ENCODE assay signal across 12 mouse cellular contexts in genomic region chr2:162914519-162914918, GRCm38 (mm10). TPM values are rescaled to one million over a fixed set of nuclear protein-coding genes. Genes with fewer than 3 reads are reported as not detected.
A peak's percentile ranks its signal among the peaks of the same experiment; 100 is the strongest.
DNase-seq lines count a peak whose midpoint lies in the region; ATAC-seq and TF ChIP-seq lines count a peak whose summit lies in the region.
"Had no signal": no experiment of that assay in that cellular context is flagged by ENCODE, and none has a peak within 500 bp of the region (broad histone marks: within the 10 kb centered on the region; RNA-seq: fewer than 3 reads in every experiment).

No protein-coding gene starts in this region.

- no peak overlapping the region for H3K27ac ChIP-seq in forebrain, embryonic 16.5 days (ENCODE audit: low read length)
- H3K27ac ChIP-seq in forebrain, embryonic 11.5 days (ENCODE audit: low read depth, low read length): no peak overlapping the region
- H3K27ac ChIP-seq in layer of hippocampus, adult 2 months: no peak overlapping the region
- H3K27ac ChIP-seq in cortical plate, adult 2 months (ENCODE audit: insufficient read depth, low read length): no peak overlapping the region
- H3K27ac ChIP-seq: liver, embryonic 13.5 days had no signal

- H3K27me3 ChIP-seq in forebrain, embryonic 16.5 days (replicated peaks; ENCODE audit: control insufficient read depth, insufficient read depth, low read length): no peaks in the 10 kb centered on the region
- H3K27me3 ChIP-seq in forebrain, embryonic 11.5 days (ENCODE audit: control insufficient read depth, insufficient read depth, low read length): no peaks in the 10 kb centered on the region

- H3K9ac ChIP-seq in forebrain, embryonic 16.5 days (replicated peaks; ENCODE audit: low read depth, low read length): no peak overlapping the region
- no peak overlapping the region for H3K9ac ChIP-seq in forebrain, embryonic 11.5 days (ENCODE audit: low read length)
- H3K9ac ChIP-seq: liver, embryonic 13.5 days had no signal

- no peaks in the 10 kb centered on the region for H3K36me3 ChIP-seq in forebrain, embryonic 16.5 days (ENCODE audit: control insufficient read depth, insufficient read depth)
- H3K36me3 ChIP-seq in forebrain, embryonic 11.5 days (ENCODE audit: control insufficient read depth, insufficient read depth, low read length): no peaks in the 10 kb centered on the region
- H3K36me3 ChIP-seq: liver, embryonic 13.5 days had no signal

- no peak for TF ChIP-seq POLR2A in cortical plate, adult 2 months (IDR thresholded peaks at IDR 0.05; ENCODE audit: extremely low read depth, insufficient read depth, low read length)

- no peaks in the 10 kb centered on the region for H3K9me3 ChIP-seq in forebrain, embryonic 16.5 days (ENCODE audit: control insufficient read depth, low read length)
- no peaks in the 10 kb centered on the region for H3K9me3 ChIP-seq in forebrain, embryonic 11.5 days (ENCODE audit: control insufficient read depth, low read length)
- H3K9me3 ChIP-seq: liver, embryonic 13.5 days had no signal

- 0 out of 2 replicates have a peak, but pooled peaks cover 3% of the 10 kb centered on the region for H3K4me1 ChIP-seq in forebrain, embryonic 16.5 days (replicated peaks; ENCODE audit: control insufficient read depth, insufficient read depth, low read length)
- no peaks in the 10 kb centered on the region for H3K4me1 ChIP-seq in forebrain, embryonic 11.5 days (replicated peaks; ENCODE audit: control insufficient read depth, insufficient read depth, low read length)
- H3K4me1 ChIP-seq in cortical plate, adult 2 months (ENCODE audit: control insufficient read depth, insufficient read depth, low read length): peaks cover 2% of the 10 kb centered on the region; the same call in 1 of the 2 replicates
- H3K4me1 ChIP-seq: liver, embryonic 13.5 days had no signal

- ATAC-seq in forebrain, embryonic 16.5 days: 0 out of 2 replicates have a peak, but pooled peaks have one; percentile 38
- ATAC-seq in forebrain, embryonic 11.5 days (replicated peaks; ENCODE audit: low FRiP score): no peak
- ATAC-seq in monocyte, adult 5-6 weeks (replicated peaks; ENCODE audit: insufficient number of reproducible peaks, low FRiP score, low TSS enrichment, poor library complexity, severe bottlenecking): no peak
- ATAC-seq: inflammation-experienced regulatory T-cells, adult 6 months had no signal

- WGBS in forebrain, embryonic 16.5 days: 63% methylated on average over 2 of the region's 2 CpGs
- WGBS in forebrain, embryonic 11.5 days: 78% methylated on average over 2 of the region's 2 CpGs

- no peak for DNase-seq in forebrain, embryonic 11.5 days (ENCODE audit: low spot score)
- no peak for DNase-seq in layer of hippocampus, adult 2 months (ENCODE audit: low spot score in 2 of 2)
- DNase-seq in layer of hippocampus, adult 9-11 months: no peak
- peak; percentile 25 for DNase-seq in A20 (ENCODE audit: low read depth, low spot score)
- no peak for DNase-seq in gastrocnemius, postnatal 25 days
- DNase-seq: liver, embryonic 13.5 days; thymus, postnatal 25 days had no signal

- peak; percentile 82 for TF ChIP-seq CTCF in layer of hippocampus, adult 2 months (conservative IDR thresholded peaks at IDR 0.05)
- TF ChIP-seq CTCF in cortical plate, adult 2 months (IDR thresholded peaks at IDR 0.05; ENCODE audit: extremely low read depth, insufficient read depth, low read length): peak; percentile 68

- no peak overlapping the region for H3K4me3 ChIP-seq in forebrain, embryonic 16.5 days (replicated peaks; ENCODE audit: low read length)
- H3K4me3 ChIP-seq in forebrain, embryonic 11.5 days (ENCODE audit: low read depth, low read length): no peak overlapping the region
- no peak overlapping the region for H3K4me3 ChIP-seq in layer of hippocampus, adult 2 months
- H3K4me3 ChIP-seq in cortical plate, adult 2 months (ENCODE audit: insufficient read depth, low read length): no peak overlapping the region
- H3K4me3 ChIP-seq: liver, embryonic 13.5 days had no signal

- H3K4me2 ChIP-seq in forebrain, embryonic 16.5 days (ENCODE audit: low read length): no peak overlapping the region
- no peak overlapping the region for H3K4me2 ChIP-seq in forebrain, embryonic 11.5 days (ENCODE audit: low read depth, low read length, severe bottlenecking)
- H3K4me2 ChIP-seq: liver, embryonic 13.5 days had no signal

RNA-seq across cellular contexts. Expression of gene Srsf6, which starts 16.8 kb away (rescaled TPM):
- polyA plus RNA-seq in forebrain, embryonic 16.5 days (2015; fragmentation: Nextera tagmentation; extraction: Ambion mirVana): 155 and 168 TPM in 2 replicates
- polyA plus RNA-seq in forebrain, embryonic 11.5 days (2014; fragmentation: Nextera tagmentation; extraction: Ambion mirVana): 297 and 311 TPM in 2 replicates
- 100 to 1,000 TPM; 106 to 113 TPM for total RNA-seq in layer of hippocampus, adult 2 months (2021)
- polyA plus RNA-seq in cortical plate, adult 2 months (2012; rRNA removed): 129 and 140 TPM in 2 replicates
- 153 to 219 TPM (median 160 TPM) in 3 replicates for total RNA-seq in monocyte, adult 5-6 weeks (2017)
- 10 to 100 TPM; 40.2 to 45.2 TPM for total RNA-seq in gastrocnemius, postnatal 25 days (2021)

RNA-seq across cellular contexts. Expression of gene L3mbtl1, which starts 28.8 kb away (rescaled TPM):
- 0.96 and 2.1 TPM in 2 replicates for polyA plus RNA-seq in forebrain, embryonic 16.5 days (2015; fragmentation: Nextera tagmentation; extraction: Ambion mirVana)
- 0.16 and 0.21 TPM in 2 replicates for polyA plus RNA-seq in forebrain, embryonic 11.5 days (2014; fragmentation: Nextera tagmentation; extraction: Ambion mirVana)
- total RNA-seq in layer of hippocampus, adult 2 months (2021): 10 to 100 TPM; 10.1 to 14.0 TPM
- polyA plus RNA-seq in cortical plate, adult 2 months (2012; rRNA removed): 17.5 and 19.4 TPM in 2 replicates
- 0.32 TPM in 1 of 3 replicates, not detected in the others for total RNA-seq in monocyte, adult 5-6 weeks (2017)
- under 1 TPM in 1 of 2 experiments, not detected in 1; 0.13 TPM for total RNA-seq in gastrocnemius, postnatal 25 days (2021)
- total RNA-seq: heart, adult 18-20 months had no signal
